Mouse (Mus musculus) embryonic facial prominence, embryonic 12.5 days (tissue): Measurements from ENCODE around the gene Abhd11. TPM values are rescaled to one million over a fixed set of nuclear protein-coding genes. Genes with fewer than 3 reads are reported as not detected.
A peak's percentile ranks its signal among the peaks of the same experiment; 100 is the strongest.

Experiments used
- ATAC-seq: fragments of 200-750 bp; cut with Nextera tagmentation; 2 replicates; pipeline ENCODE4 v1.8.0; 2017; ENCODE audit not compliant: insufficient number of reproducible peaks, insufficient read depth, low FRiP score, low TSS enrichment
- H3K27ac ChIP-seq: fragments of 300-500 bp; sonication (generic); 2 replicates; pipeline ENCODE4 v1.5.1; 2016; ENCODE audit warnings: mild to moderate bottlenecking
- H3K27me3 ChIP-seq: fragments of 300-500 bp; sonication (generic); 2 replicates; pipeline ENCODE4 v1.6.1; 2016; ENCODE audit warnings: mild to moderate bottlenecking, moderate library complexity
- H3K36me3 ChIP-seq: fragments of 300-500 bp; sonication (generic); 2 replicates; pipeline ENCODE4 v1.6.1; 2016; ENCODE audit warnings: mild to moderate bottlenecking
- H3K4me1 ChIP-seq: fragments of 300-500 bp; sonication (generic); 2 replicates; pipeline ENCODE4 v1.6.1; 2016
- H3K4me2 ChIP-seq: fragments of 300-500 bp; sonication (generic); replicated peaks from 2 replicates; pipeline ENCODE4 v1.6.1; 2016; ENCODE audit warnings: mild to moderate bottlenecking, moderate library complexity
- H3K4me3 ChIP-seq: fragments of 300-500 bp; sonication (generic); 2 replicates; pipeline ENCODE4 v1.5.1; 2016; ENCODE audit warnings: mild to moderate bottlenecking
- H3K9ac ChIP-seq: fragments of 300-500 bp; sonication (generic); 2 replicates; pipeline ENCODE4 v1.6.1; 2016; ENCODE audit warnings: mild to moderate bottlenecking, moderate library complexity
- H3K9me3 ChIP-seq: fragments of 300-500 bp; sonication (generic); 2 replicates; pipeline ENCODE4 v1.6.1; 2016; ENCODE audit warnings: mild to moderate bottlenecking, moderate library complexity
- WGBS: fragments of 180-500 bp; shearing (Covaris S2); methylation state at CpG from one replicate; pipeline ENCODE4 v1.1.7; 2016; 5-methylcytosine and 5-hydroxymethylcytosine counted together
- polyA plus RNA-seq: library from polyadenylated mRNA; unstranded; fragments of >200 nt; fragmentation: Nextera tagmentation; extraction: Ambion mirVana; gene quantifications from 2 replicates; pipeline ENCODE4 v1.2.1, GENCODE M21; 2016

Abhd11 gene
- polyA plus RNA-seq, 1 experiment from 2014 or later = 51.9 TPM

DNA sequence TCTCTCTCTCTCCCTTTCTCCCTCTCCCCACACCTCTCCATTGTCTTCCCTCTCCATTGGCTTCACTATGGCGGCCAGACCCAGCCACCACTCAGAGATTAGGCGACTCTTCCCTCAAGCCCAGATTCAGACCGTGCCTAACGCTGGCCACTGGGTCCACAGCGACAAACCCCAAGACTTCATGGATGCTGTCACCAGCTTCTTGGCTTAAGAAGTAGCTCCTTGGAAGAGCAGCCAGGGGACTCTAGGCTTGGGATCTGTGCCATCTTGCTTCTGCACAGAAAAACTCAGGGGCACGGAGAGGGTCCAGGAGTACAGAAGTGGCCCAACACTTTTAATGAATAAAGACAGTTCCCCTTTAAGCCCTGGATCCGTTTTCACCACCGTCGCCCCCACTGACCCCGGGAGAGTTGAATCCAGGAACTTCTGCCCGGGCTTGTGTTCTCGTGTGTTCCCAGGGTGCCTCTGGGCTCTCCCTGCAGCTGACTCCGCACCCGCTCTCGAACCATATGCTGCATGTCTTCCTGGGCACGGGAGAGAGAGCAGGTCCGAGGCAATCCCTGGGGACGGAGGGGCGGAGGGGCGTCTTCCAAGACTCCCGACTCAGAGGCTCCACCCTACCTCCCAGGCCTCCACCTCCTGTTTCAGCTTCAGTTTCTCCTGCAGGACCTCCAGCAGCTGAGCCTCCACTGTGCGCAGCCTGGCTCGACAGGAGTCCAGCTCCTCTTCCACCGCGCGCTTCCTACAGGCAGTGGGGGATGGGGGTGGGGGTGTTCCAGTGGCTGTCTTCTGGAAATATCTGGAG is 3.1 kb downstream of the Abhd11 start:
- Histone ChIP-seq H3K9ac (peak overlapping the region; percentile 17; the same call in 1 of the 2 replicates), H3K9me3 (no peaks in the 10 kb centered on the region), H3K27ac (0 out of 2 replicates have a peak overlapping the region, but pooled peaks have one; percentile 41), H3K4me2 (peak overlapping the region; percentile 41), H3K27me3 (no peaks in the 10 kb centered on the region), H3K4me3 (peak overlapping the region; percentile 14; the same call in 1 of the 2 replicates), H3K36me3 (no peaks in the 10 kb centered on the region), H3K4me1 (peaks cover 29% of the 10 kb centered on the region)
- no peak for ATAC-seq
- WGBS = 25% methylated on average over 26 of the region's 26 CpGs

DNA sequence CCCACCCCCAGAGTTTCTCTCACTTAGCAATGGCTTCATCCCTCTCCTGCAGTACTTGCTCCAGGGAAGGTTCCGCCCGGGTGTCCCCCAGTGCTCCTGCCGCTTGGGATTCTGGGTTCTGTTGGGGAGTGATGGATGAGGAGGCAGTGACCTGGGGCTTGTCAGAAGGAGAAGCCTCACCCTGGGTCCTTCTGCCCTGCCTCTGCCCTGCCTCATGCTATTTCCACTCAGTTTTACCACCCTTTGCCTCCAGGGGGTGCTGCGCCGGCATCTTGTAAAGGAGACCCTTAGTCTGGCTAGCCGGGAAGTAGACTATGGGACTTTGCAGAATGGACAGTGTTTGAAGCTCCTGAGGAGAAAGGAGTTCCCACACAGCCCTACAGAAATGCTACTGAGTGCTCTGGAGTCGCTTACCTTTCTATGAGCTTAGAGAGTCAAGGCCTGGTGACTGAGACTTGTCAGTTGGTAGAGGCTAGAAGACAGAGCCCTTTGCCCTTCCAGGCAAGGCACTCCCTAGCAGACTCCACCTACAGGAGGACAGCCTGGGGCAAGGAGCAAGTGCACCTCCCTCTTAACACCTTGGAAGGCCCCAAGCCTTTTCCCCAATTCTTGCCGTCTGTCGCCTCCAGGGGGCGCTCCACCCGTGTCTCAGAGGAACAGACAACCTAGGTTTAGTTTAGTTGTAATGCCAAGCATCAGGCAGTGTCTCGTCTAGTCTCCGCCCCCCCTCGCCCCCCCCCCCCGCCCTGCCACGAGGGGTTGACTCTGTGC is 3.9 kb downstream of the Abhd11 start:
- Histone ChIP-seq H3K9ac (no peak overlapping the region), H3K9me3 (no peaks in the 10 kb centered on the region), H3K27me3 (0 out of 2 replicates have a peak, but pooled peaks cover 2% of the 10 kb centered on the region), H3K4me3 (0 out of 2 replicates have a peak overlapping the region, but pooled peaks have one; percentile 14), H3K27ac (0 out of 2 replicates have a peak overlapping the region, but pooled peaks have one; percentile 41), H3K4me1 (peaks cover 29% of the 10 kb centered on the region), H3K4me2 (peak overlapping the region; percentile 41), H3K36me3 (no peaks in the 10 kb centered on the region)
- WGBS = 4% methylated on average over 16 of the region's 16 CpGs
- ATAC-seq = no peak

DNA sequence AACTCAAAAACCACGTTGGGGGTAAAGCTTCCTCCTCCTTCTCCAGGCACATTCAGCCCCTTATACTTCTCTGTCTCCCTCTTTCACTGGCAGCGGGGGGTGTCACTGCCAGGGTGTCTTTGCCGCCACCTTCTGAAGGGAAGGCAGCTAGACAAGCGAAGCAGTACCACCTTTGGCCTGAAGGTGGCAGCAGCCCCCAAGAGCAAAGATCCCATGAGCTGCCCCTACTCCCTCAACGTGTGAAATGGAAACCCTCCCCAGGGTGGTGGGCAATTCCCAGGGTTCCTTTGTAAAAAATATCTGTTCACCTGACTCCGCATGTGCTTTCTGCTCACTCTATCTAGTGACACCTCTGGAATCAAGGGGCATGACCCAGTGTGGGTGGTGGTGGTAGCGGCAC is 6.5 kb downstream of the Abhd11 start:
- Histone ChIP-seq H3K4me2 (no peak overlapping the region), H3K27ac (no peak overlapping the region), H3K4me3 (no peak overlapping the region), H3K4me1 (peaks cover 25% of the 10 kb centered on the region), H3K36me3 (no peaks in the 10 kb centered on the region), H3K9ac (no peak overlapping the region), H3K27me3 (0 out of 2 replicates have a peak, but pooled peaks cover 3% of the 10 kb centered on the region), H3K9me3 (no peaks in the 10 kb centered on the region)
- 15% methylated on average over 7 of the region's 7 CpGs for WGBS
- no peak for ATAC-seq

DNA sequence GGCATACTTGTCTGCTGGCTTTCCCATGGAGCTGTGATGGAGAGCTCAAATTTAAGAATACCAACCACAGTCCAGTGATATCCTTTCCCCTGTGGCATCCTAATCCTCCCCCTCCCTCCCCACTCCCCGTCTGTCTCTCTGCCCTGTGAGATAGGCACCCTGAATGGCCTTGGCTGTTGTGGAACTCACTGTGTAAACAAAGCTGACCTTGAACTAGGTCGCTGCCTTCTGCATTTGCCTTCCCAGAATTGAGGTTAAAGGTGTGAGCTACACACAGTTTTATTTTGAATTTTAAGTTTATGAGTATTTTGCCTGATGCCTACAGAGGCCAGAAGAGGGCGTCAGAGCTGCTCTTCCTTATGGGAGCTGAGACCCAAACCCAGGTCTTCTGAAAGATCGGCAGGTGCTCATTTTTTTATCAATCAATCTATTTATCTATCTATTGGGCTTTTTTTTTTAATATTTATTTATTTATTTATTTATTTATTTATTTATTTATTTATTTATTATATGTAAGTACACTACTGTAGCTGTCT is 7.3 kb downstream of the Abhd11 start:
- H3K4me3 ChIP-seq = no peak overlapping the region
- H3K27me3 ChIP-seq = 0 out of 2 replicates have a peak, but pooled peaks cover 3% of the 10 kb centered on the region
- H3K36me3 ChIP-seq = no peaks in the 10 kb centered on the region
- no peaks in the 10 kb centered on the region for H3K9me3 ChIP-seq
- no peak overlapping the region for H3K27ac ChIP-seq
- WGBS = 59% methylated on average over 4 of the region's 4 CpGs
- H3K4me1 ChIP-seq = peaks cover 17% of the 10 kb centered on the region
- no peak overlapping the region for H3K9ac ChIP-seq
- ATAC-seq = no peak
- no peak overlapping the region for H3K4me2 ChIP-seq

DNA sequence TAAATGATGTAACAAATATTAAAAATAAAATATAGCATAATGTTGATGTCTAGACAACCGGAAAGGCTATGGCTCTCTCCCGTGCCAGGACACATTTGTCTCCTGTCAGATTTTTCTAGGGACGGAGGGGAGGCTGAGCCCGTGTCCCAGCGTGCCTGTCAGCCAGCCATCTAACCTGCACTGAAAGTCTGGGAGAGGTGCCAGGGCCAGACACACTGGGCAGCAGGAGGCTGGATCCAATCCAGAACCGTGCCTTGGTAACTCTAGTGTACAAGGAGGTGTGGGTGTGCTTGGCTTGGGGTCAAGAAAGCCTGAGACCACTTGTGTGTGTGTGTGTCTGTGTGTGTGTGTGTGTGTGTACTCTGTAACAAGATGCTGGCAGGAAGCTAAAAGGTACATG is 12.9 kb downstream of the Abhd11 start:
- ATAC-seq = no peak
- 76% methylated on average over 6 of the region's 6 CpGs for WGBS
- H3K9me3 ChIP-seq = no peaks in the 10 kb centered on the region
- no peak overlapping the region for H3K4me3 ChIP-seq
- H3K9ac ChIP-seq = no peak overlapping the region
- H3K27me3 ChIP-seq = 0 out of 2 replicates have a peak, but pooled peaks cover 3% of the 10 kb centered on the region
- no peaks in the 10 kb centered on the region for H3K36me3 ChIP-seq
- no peak overlapping the region for H3K4me2 ChIP-seq
- H3K4me1 ChIP-seq = peaks cover 24% of the 10 kb centered on the region
- no peak overlapping the region for H3K27ac ChIP-seq

DNA sequence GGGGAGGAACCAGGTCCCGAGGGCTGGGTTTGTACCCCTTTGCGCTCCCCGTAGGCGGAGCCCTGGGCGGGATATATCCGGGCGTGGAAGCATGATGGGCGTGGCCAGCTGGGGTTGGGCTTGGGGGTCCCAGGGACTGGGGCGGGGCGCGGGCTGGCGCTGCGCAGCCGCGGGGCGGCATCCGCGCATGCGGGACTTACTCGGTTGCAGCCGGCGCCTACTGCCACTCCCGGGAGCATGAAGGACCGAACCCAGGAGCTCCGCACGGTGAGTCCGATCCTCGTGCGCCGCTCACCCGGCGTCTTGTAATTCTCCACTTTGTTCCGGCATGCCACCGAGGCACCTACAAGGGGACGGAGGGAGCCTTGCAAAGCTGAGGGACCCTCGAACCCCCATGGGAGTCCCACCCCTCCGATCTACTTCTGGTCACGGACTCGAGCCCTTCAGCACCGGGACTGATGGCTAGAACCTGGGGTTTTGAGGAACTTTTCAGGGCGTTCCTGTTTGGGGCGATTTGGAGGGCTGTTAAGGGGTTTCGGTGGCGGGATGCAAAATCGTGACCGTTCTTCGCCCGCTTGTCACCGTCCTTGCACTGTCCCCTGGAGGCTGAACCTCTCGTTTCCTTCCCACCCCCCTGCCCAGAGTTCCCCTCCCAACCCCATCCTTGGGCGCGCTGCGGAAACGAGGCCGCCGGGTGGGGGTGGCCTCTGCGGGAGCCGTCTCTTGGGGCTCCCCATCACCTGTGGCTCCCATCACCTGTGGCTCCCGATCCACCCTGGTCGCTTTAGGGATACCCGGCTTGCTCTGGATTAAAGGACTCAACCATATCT is 14.6 kb downstream of the Abhd11 start, which contains the start of gene Stx1a:
Stx1a (plus strand) TSS at position 139 of the 830 bp plus-strand sequence.
- Histone ChIP-seq H3K9me3 (no peaks in the 10 kb centered on the region), H3K4me2 (peak within 1 kb of the TSS; percentile 98), H3K27ac (0 out of 2 replicates have a peak within 1 kb of the TSS, but pooled peaks have one; percentile 25), H3K9ac (peak within 1 kb of the TSS; percentile 75), H3K27me3 (no peaks in the 10 kb centered on the region), H3K36me3 (no peaks in the 10 kb centered on the region), H3K4me3 (peak within 1 kb of the TSS; percentile 67), H3K4me1 (peaks cover 27% of the 10 kb centered on the region)
- under 1% methylated on average over 61 of the region's 61 CpGs for WGBS
- ATAC-seq = peak; percentile 81

DNA sequence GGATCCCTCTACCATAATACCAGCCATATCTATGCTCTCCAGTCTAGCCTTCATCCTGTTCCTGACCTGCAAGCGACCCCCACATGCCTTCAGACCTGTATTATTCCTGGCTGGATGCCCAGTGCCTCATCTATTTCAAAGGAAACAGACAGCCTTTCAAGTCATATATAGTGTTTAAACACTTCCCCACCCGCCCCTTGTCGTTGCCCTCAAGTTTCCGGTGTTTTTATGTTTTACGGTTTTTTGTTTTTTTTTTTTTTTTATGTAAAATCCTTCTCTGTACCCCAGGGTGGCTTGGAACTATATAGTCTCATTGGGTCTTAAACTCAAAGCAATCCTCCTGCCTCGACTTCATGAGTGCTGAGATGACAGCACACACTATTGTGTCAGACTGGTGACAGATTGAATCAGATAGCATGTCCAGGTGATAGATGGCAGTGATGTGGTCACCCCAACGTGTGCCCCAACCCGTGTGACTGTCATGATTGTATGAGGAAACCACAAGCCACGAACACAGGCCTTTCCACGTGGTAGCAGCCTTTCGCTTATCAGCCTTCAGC is 15.8 kb downstream of the Abhd11 start:
- 40% methylated on average over 11 of the region's 11 CpGs for WGBS
- Histone ChIP-seq H3K4me3 (peak overlapping the region; percentile 67; the same call in 1 of the 2 replicates), H3K27me3 (no peaks in the 10 kb centered on the region), H3K9ac (no peak overlapping the region), H3K36me3 (no peaks in the 10 kb centered on the region), H3K27ac (no peak overlapping the region), H3K9me3 (no peaks in the 10 kb centered on the region), H3K4me1 (peaks cover 38% of the 10 kb centered on the region), H3K4me2 (peak overlapping the region; percentile 98)
- no peak for ATAC-seq

DNA sequence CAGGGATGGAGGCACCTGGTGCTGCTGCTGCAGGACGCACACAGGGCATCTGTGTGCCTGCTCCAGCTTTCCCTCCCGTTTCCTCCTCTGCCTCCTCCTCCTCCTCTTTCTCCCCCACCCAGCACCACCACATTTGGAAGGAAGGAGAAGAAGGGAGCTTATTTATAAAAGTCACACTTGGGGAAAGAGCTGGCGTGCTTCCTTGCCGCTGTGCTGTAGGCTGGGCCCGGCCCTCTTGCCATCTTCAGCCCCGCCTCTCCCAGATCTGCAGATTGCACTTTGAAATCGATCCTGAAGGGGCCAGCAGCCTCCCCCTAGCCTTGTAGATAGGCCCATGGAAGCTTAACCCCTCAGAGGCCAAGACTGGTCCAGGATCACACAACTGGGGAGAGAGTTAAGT is 16.9 kb downstream of the Abhd11 start:
- H3K36me3 ChIP-seq = no peaks in the 10 kb centered on the region
- H3K4me3 ChIP-seq = no peak overlapping the region
- no peaks in the 10 kb centered on the region for H3K9me3 ChIP-seq
- no peaks in the 10 kb centered on the region for H3K27me3 ChIP-seq
- peaks cover 38% of the 10 kb centered on the region for H3K4me1 ChIP-seq
- 0 out of 2 replicates have a peak overlapping the region, but pooled peaks have one; percentile 39 for H3K9ac ChIP-seq
- peak overlapping the region; percentile 98 for H3K4me2 ChIP-seq
- 3% methylated on average over 5 of the region's 7 CpGs for WGBS
- H3K27ac ChIP-seq = no peak overlapping the region
- no peak for ATAC-seq

DNA sequence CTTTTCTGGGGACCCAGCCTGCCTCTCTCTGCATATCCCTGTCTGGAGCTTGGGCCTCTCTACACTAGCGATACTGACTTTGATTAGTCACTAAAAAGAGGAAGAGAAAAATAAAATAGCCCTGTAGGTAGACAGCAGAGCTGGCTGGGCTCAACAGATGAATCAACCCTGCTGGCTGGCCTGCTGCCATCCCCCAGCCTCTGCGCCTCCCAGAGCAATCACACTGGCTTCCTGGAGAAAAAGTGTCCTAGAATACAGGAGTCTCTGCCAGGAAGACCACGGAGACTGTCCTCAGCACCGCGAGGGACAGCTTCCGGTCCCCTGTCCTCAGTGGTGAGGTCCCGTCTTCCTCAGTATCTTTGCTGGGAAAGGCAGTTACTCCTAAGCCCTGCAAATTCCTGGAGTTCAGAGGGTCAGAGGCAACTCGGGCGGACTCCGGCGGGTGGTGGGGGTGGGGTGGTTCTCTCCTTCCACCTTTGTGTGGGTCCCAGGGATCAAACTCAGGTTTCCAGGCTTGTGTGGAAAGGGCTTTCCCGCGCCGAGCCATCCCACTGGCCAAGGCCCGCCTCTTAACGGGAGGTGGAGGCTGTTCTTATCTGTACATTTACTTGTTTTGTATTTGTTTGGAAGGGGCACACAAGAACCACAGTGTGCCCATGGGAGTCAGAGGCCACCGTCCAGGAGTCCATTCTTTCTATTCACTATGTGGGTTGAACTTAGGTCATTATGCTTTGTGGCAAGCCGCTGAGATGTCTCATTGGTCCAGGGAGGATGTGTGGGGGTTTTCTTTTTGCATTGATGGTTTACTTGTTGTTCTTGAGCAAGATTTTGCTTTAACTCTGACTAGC is 20.3 kb downstream of the Abhd11 start:
- Histone ChIP-seq H3K4me3 (no peak overlapping the region), H3K9ac (no peak overlapping the region), H3K36me3 (no peaks in the 10 kb centered on the region), H3K27ac (0 out of 2 replicates have a peak overlapping the region, but pooled peaks have one; percentile 24), H3K9me3 (no peaks in the 10 kb centered on the region), H3K4me1 (peaks cover 33% of the 10 kb centered on the region), H3K27me3 (no peaks in the 10 kb centered on the region), H3K4me2 (0 out of 2 replicates have a peak overlapping the region, but pooled peaks have one; percentile 16)
- ATAC-seq = no peak
- WGBS = 52% methylated on average over 18 of the region's 18 CpGs

DNA sequence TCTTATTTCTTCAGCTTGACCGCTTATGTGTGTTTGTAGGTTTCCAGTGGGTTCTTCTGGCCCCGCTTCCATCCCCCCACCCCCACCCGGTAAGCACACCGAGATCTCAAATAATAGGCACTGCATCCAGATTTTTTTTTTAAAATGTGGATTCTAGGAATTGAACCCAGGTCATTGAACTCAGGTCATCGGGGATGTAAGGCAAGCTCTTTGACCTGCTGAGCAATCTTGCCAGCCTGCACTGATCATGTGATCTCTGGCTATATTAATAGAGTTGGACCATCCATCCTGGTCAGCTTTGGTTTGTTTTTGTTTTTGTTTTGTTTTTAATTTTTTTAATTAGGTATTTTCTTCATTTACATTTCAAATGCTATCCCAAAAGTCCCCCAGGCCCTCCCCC is 23.6 kb downstream of the Abhd11 start:
- Histone ChIP-seq H3K4me2 (no peak overlapping the region), H3K9me3 (no peaks in the 10 kb centered on the region)
- no peak for ATAC-seq

More for the DNA sequence above, 23.6 kb downstream of the Abhd11 start:
- H3K27me3 ChIP-seq = no peaks in the 10 kb centered on the region
- H3K36me3 ChIP-seq = peaks cover 3% of the 10 kb centered on the region; the same call in 1 of the 2 replicates
- no peak overlapping the region for H3K27ac ChIP-seq
- no peak overlapping the region for H3K4me3 ChIP-seq
- WGBS = 84% methylated on average over 5 of the region's 5 CpGs
- H3K4me1 ChIP-seq = peaks cover 13% of the 10 kb centered on the region
- H3K9ac ChIP-seq = no peak overlapping the region
